Mouse (Mus musculus) neutrophil, adult 65 days (primary cell): Measurements from ENCODE around the gene Ccdc91. TPM values are rescaled to one million over a fixed set of nuclear protein-coding genes. Genes with fewer than 3 reads are reported as not detected.

ENCODE experiments used
- total RNA-seq: library from RNA; stranded (reverse); gene quantifications from 2 replicates; pipeline ENCODE4 v1.2.4, GENCODE M21; 2023

Ccdc91 gene
- total RNA-seq, result 7.3 TPM in 2 replicates

DNA sequence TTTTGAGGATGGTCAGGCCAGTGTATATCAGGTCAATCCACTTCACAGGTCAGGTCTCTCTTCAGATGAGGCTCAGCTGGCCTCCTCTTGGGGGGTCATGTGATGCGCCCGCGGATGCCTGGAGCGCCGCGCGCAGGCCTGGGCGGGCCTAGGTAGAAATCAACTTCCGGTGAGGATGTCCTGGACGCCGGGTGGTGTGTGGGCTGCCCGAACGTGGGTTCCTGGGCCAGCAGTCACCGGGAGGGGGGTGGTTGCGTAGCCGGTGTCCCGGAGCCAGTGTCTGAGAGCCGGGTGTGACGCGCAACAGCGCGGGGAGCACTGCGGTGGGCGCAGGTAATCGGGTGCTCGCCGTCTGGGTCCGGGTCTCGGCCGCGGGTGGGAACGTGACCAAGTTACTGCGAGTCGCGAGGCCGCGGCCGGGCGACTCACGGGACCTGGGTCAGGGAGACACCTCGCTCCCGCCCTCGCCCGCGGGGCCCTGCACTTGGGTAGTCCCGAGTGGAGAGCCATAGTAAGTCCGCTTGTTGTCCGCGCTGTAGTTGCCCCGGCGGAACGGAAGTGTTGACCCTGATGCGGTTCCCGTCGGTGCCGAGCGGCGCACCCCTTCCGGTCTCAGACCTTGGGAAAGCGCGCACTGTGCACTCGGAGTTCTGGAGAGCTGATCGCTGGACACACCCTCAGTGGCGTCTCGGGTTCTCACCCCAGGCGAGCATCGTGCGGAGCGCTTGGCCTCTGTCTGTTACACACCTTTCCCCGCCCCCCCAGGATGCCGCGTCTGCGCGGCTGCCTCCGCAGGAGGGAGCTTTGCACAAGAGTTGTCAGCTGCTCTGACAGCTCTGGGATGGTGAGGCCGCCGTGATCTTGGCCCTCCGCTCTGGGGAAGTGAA, at the start of gene Ccdc91:
TSS of gene Ccdc91 (plus strand) at position 102 of the 887 bp plus-strand sequence.

Other genes starting within 250 kb of the Ccdc91 start
- gene Pthlh, start 211.6 kb upstream of the Ccdc91 start, total RNA-seq, result not detected in 2 replicates